Mouse (Mus musculus) limb, embryonic 13.5 days (tissue): ENCODE results near the gene Nrn1l. TPM values are rescaled to one million over a fixed set of nuclear protein-coding genes. Genes with fewer than 3 reads are reported as not detected.

Source experiments
- ATAC-seq: fragments of 200-750 bp; cut with Nextera tagmentation; 2 replicates; pipeline ENCODE4 v1.8.0; 2017; ENCODE audit warnings: low read depth, moderate number of reproducible peaks, moderate TSS enrichment; ENCODE audit not compliant: low FRiP score
- H3K27ac ChIP-seq: fragments of 300-500 bp; sonication (generic); 2 replicates; pipeline ENCODE4 v1.5.1; 2015; ENCODE audit warnings: inconsistent platforms, mild to moderate bottlenecking, moderate library complexity
- H3K27me3 ChIP-seq: fragments of 300-500 bp; sonication (generic); 2 replicates; pipeline ENCODE4 v1.6.1; 2015; ENCODE audit warnings: mild to moderate bottlenecking, inconsistent platforms
- H3K36me3 ChIP-seq: fragments of 300-500 bp; sonication (generic); 2 replicates; pipeline ENCODE4 v1.6.1; 2015; ENCODE audit warnings: inconsistent platforms, mild to moderate bottlenecking, moderate library complexity
- H3K4me1 ChIP-seq: fragments of 300-500 bp; sonication (generic); 2 replicates; pipeline ENCODE4 v1.6.1; 2015; ENCODE audit warnings: inconsistent platforms
- H3K4me2 ChIP-seq: fragments of 300-500 bp; sonication (generic); replicated peaks from 2 replicates; pipeline ENCODE4 v1.6.1; 2015; ENCODE audit warnings: inconsistent platforms, mild to moderate bottlenecking, moderate library complexity
- H3K4me3 ChIP-seq: fragments of 300-500 bp; sonication (generic); 2 replicates; pipeline ENCODE4 v1.5.1; 2015; ENCODE audit warnings: moderate library complexity, mild to moderate bottlenecking, inconsistent platforms
- H3K9ac ChIP-seq: fragments of 300-500 bp; sonication (generic); 2 replicates; pipeline ENCODE4 v1.6.1; 2015; ENCODE audit warnings: mild to moderate bottlenecking, inconsistent platforms
- H3K9me3 ChIP-seq: fragments of 300-500 bp; sonication (generic); 2 replicates; pipeline ENCODE4 v1.6.1; 2016; ENCODE audit warnings: inconsistent platforms
- WGBS: fragments of 180-500 bp; shearing (Covaris S2); methylation state at CpG from one replicate; pipeline ENCODE4 v1.1.7; 2015; 5-methylcytosine and 5-hydroxymethylcytosine counted together
- polyA plus RNA-seq: library from polyadenylated mRNA; unstranded; fragments of >200 nt; fragmentation: Nextera tagmentation; extraction: Ambion mirVana; gene quantifications from 2 replicates; pipeline ENCODE4 v1.2.1, GENCODE M21; 2015

The Nrn1l gene
- polyA plus RNA-seq, 1 experiment from 2014 or later, result 0.60 TPM

DNA sequence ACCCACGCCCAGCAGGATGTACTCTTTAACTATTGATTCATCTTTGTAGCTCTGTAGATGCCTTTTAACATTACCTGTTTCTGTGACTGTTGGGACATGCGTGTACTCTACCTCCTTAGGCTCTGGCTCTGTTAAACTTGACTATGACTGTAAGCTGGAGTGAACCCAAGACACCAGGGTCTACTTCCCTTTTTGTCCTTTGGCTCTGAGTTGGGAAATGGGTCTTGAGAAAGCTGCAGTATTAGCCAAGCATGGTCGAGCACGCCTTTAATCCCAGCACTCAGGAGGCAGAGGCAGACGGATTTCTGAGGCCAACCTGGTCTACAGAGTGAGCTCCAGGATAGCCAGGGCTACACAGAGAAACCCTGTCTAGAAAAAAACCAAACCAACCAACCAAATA is 34.9 kb upstream of the Nrn1l start:
- WGBS, result 91% methylated on average over 5 of the region's 5 CpGs
- Histone ChIP-seq H3K9ac (no peak overlapping the region), H3K27me3 (no peaks in the 10 kb centered on the region), H3K4me3 (no peak overlapping the region), H3K4me1 (peaks cover 65% of the 10 kb centered on the region), H3K9me3 (no peaks in the 10 kb centered on the region), H3K4me2 (no peak overlapping the region), H3K36me3 (peaks cover 14% of the 10 kb centered on the region; the same call in 1 of the 2 replicates), H3K27ac (no peak overlapping the region)
- no peak for ATAC-seq

DNA sequence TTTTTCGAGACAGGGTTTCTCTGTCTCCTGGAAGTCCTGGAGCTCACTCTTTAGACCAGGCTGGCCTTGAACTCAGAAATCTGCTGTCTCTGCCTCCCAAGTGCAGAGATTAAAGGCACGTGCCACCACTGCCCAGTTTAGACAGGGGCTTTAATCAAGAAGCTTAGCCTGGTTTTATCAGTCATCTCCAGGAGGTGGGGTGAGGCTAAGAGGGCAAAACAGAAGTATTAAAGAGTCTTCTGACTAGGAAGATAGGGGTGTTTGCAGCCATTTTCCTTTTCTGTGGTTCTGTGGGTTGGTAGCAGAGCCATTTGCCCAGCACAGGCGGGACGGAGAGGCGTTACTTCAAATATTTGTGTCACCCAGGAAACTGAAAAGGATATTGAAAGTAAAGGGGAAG is 34.1 kb upstream of the Nrn1l start:
- Histone ChIP-seq H3K9me3 (no peaks in the 10 kb centered on the region), H3K4me3 (peak overlapping the region; percentile 99), H3K4me1 (peaks cover 68% of the 10 kb centered on the region), H3K9ac (peak overlapping the region; percentile 45; the same call in 1 of the 2 replicates), H3K27ac (peak overlapping the region; percentile 88; the same call in 1 of the 2 replicates), H3K36me3 (peaks cover 17% of the 10 kb centered on the region; the same call in 1 of the 2 replicates), H3K4me2 (peak overlapping the region; percentile 90), H3K27me3 (no peaks in the 10 kb centered on the region)
- 73% methylated on average over 5 of the region's 5 CpGs for WGBS
- no peak for ATAC-seq

DNA sequence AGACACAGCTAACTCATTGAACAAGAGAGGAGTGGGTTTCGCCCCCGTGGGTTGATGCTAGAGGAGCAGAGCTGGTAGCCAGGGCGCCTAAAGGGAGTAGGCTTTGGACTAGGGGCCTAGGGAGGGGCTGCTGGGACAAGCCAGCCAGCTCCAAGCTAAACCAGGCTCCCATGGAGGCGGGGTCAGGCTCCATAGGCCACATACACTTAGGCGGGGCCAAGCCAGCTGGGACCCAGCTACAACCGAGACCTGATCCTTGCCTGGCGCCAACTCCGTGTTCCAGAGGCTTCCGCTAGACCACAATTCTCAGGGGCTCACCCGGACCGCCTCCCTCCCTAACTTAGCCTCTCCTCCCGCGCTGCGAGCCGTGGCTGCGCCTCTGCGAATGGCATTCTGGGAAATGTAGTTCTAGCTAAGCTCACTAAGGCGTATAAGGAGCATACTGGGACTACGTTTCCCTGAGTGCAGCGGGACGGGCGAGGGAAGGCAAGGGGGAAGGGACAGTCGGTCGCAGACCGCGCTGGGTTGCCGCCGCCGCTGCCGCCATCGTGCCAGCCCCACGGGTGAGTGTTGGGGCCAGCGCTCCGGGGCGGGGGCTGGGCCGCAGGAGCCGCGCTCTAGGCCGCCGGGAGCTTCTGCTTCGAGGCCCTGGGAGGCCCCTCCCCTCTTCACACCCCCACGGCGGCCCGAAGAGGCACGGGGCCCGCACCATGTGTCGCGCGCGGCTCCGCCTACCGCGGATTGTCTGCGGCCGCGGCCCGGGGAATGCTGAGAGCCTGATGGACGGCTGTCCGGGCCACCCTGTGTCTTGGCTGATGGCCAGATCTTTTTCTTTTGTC is 33.0 kb upstream of the Nrn1l start, which contains the start of gene Nutf2:
Gene Nutf2, plus strand, starts transcription at position 438 of the 839 bp plus-strand sequence.
- Histone ChIP-seq H3K4me2 (peak within 1 kb of the TSS; percentile 90), H3K27ac (peak within 1 kb of the TSS; percentile 88), H3K4me1 (peaks cover 65% of the 10 kb centered on the region), H3K27me3 (no peaks in the 10 kb centered on the region), H3K4me3 (peak within 1 kb of the TSS; percentile 99), H3K9ac (peak within 1 kb of the TSS; percentile 97), H3K36me3 (peaks cover 23% of the 10 kb centered on the region), H3K9me3 (no peaks in the 10 kb centered on the region)
- WGBS, result under 1% methylated on average over 55 of the region's 59 CpGs
- peak; percentile 97 for ATAC-seq

DNA sequence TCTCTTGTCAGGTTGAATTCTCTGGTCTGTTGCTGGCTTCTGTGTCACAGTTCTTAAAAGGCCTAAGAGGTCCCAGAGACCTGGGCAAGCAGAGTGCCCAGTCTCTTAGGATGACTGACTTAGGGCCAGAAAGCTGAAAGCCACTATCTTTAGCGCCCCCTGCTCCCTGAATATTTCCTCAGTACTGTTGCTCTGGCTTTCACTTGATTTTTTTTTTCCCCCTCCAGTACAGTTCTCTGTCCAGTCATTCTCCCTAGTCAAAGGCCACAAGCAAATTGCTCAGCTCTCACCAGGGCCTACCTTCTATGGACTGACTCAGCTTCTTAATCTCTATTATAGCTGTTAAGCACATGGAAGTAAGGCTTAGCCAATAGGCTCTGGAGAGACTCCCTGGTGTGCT is 31.4 kb upstream of the Nrn1l start:
- Histone ChIP-seq H3K27me3 (no peaks in the 10 kb centered on the region), H3K4me2 (peak overlapping the region; percentile 90), H3K9ac (peak overlapping the region; percentile 97), H3K36me3 (peaks cover 39% of the 10 kb centered on the region), H3K4me3 (peak overlapping the region; percentile 99), H3K9me3 (no peaks in the 10 kb centered on the region), H3K4me1 (peaks cover 53% of the 10 kb centered on the region), H3K27ac (no peak overlapping the region)
- 6% methylated on average over 1 of the region's 1 CpGs for WGBS
- ATAC-seq, result no peak

DNA sequence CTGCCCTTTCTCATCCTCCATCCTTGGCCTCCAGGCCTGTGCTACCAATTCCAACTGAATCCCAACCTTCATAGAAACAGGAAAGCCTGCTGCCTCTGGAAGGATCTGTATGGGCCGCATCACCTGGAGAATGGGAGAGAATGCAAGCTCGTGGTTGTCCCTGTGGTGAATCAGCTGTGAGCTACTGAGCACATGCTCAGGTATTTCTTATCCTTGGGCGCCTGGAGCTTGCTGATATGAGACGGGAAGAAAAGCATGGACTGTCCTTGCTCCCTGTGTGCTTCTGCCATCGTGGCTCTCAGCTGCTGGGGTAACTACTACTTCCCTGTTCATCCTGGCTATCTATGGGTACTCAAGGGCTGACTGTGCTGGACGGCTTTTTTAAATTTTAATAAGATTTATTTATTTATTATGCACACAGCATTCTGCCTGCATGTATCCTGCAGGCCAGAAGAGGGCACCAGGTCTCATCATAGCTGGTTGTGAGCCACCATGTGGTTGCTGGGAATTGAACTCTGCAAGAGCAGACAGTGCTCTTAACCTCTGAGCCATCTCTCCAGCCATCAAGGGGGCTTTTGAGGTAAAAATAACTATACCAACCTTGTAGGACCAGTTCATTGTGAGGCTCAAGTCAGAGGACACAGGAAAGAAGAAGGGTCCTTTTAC is 26.9 kb upstream of the Nrn1l start:
- H3K9me3 ChIP-seq, result no peaks in the 10 kb centered on the region
- H3K36me3 ChIP-seq, result peaks cover 71% of the 10 kb centered on the region
- WGBS, result 88% methylated on average over 6 of the region's 6 CpGs
- no peak overlapping the region for H3K27ac ChIP-seq
- H3K4me3 ChIP-seq, result no peak overlapping the region
- H3K4me1 ChIP-seq, result peaks cover 19% of the 10 kb centered on the region
- H3K9ac ChIP-seq, result no peak overlapping the region
- no peak overlapping the region for H3K4me2 ChIP-seq
- ATAC-seq, result no peak
- no peaks in the 10 kb centered on the region for H3K27me3 ChIP-seq

DNA sequence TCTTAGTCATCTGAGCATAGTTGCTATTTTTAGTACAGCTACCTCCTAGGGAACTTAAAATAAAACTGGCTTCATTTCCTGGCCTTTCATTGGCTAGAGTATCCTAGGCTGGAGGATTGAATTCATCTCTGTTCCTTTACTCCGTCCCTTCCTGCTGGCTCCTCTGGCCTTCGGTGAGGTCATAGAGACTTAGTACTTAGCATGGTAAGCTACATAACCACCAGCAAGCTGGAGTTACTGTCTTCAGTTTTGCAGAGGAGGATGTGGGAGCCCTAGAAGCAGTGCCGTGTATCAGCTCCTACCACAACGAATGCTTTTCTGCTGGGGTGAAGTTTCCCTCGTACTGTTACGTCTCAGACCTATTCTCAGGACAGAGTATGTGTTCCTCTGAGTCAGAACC is 19.1 kb upstream of the Nrn1l start:
- H3K36me3 ChIP-seq, result peaks cover 87% of the 10 kb centered on the region
- H3K4me1 ChIP-seq, result no peaks in the 10 kb centered on the region
- H3K4me3 ChIP-seq, result no peak overlapping the region
- H3K27me3 ChIP-seq, result no peaks in the 10 kb centered on the region
- WGBS, result 91% methylated on average over 6 of the region's 6 CpGs
- no peak for ATAC-seq
- H3K4me2 ChIP-seq, result no peak overlapping the region
- H3K9ac ChIP-seq, result no peak overlapping the region
- H3K9me3 ChIP-seq, result no peaks in the 10 kb centered on the region
- H3K27ac ChIP-seq, result no peak overlapping the region

DNA sequence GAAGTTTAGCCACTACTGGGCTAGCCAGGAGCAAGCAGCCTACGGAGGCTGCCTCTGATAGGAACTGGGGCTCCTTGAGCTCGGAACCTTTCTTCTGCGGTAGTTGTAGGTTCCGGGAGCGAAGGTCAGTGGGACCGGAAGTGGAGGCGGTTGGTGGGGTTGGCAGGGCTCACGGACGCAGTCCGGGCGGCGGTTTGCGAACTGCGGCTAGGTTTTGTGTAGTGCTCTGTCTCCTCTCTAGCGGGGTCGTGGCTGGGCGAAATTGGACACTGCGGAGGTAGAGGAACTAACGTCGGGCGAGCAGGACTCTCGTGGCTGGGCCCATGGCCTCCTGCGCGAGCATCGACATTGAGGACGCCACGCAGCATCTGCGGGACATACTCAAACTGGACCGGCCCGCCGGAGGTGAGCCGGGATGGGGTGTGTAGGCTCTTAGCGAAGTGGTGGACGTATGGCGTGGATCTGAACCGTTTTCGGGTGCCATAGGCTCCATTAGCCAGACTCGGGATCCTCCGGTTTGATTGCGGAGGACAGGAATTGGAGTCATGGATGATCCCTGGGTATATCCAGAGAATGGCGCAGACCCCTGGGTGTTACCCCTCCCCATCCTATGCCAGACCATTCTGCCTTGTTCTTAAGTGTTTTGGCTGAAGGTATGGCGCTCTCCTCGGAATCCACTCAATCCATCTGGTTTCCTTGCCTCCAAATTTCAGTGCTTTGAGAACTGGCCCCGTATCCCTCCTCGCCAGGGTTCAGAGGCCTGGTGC is 12.4 kb upstream of the Nrn1l start, which contains the start of gene Edc4:
Gene Edc4, plus strand, starts transcription at position 128 of the 767 bp plus-strand sequence.
- Histone ChIP-seq H3K4me1 (peaks cover 24% of the 10 kb centered on the region), H3K9me3 (no peaks in the 10 kb centered on the region), H3K27ac (peak within 1 kb of the TSS; percentile 56; the same call in 1 of the 2 replicates), H3K4me2 (peak within 1 kb of the TSS; percentile 86), H3K4me3 (peak within 1 kb of the TSS; percentile 88), H3K9ac (peak within 1 kb of the TSS; percentile 90), H3K36me3 (peaks cover 57% of the 10 kb centered on the region), H3K27me3 (no peaks in the 10 kb centered on the region)
- under 1% methylated on average over 45 of the region's 45 CpGs for WGBS
- peak; percentile 80 for ATAC-seq

DNA sequence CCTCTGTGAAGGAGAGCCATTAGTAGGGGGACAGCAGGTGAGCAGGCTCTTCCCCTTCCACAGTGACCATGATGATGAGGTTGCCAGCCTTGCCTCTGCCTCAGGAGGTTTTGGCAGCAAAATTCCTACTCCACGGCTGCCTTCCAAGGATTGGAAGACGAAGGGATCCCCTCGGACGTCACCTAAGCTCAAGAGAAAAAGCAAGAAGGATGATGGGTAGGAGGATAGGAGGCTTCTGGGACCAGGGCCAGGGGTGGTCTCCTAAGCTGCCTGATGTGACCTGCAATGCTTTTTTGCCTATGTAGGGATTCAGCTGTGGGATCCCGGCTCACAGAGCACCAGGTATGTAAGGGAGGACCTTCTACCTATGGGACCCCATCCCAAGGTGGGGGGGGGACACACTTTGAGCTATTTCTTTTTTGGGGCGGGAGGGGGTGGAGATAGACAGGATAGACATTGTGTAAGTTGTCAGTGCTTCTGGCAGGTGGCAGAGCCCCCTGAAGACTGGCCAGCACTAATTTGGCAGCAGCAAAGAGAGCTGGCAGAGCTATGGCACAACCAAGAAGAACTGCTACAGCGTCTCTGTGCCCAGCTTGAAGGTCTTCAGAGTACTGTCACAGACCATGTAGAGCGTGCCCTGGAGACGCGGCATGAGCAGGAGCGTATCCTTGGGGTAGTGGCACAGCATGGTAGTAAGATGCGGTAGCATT is 3.5 kb upstream of the Nrn1l start:
- no peak for ATAC-seq
- Histone ChIP-seq H3K4me2 (no peak overlapping the region), H3K9ac (no peak overlapping the region), H3K36me3 (peaks cover 99% of the 10 kb centered on the region), H3K4me1 (peaks cover 8% of the 10 kb centered on the region), H3K4me3 (no peak overlapping the region), H3K27ac (no peak overlapping the region), H3K27me3 (no peaks in the 10 kb centered on the region), H3K9me3 (no peaks in the 10 kb centered on the region)
- 94% methylated on average over 12 of the region's 12 CpGs for WGBS

DNA sequence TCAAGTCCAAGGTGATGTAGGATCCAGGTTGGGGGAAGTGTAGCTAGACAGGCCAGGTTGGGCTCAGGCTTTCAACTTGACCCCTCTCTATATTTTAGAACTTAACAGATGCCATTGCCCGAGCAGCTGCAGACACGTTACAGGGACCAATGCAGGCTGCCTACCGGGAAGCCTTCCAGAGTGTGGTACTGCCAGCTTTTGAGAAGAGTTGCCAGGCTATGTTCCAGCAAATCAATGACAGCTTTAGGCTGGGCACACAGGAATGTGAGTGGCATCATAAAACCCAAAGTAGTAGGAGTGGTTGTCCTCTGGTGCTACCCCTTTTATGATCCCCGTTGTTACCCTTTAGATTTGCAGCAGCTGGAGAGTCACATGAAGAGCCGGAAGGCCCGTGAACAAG is 2.5 kb upstream of the Nrn1l start:
- no peak overlapping the region for H3K9ac ChIP-seq
- peaks cover 92% of the 10 kb centered on the region for H3K36me3 ChIP-seq
- no peak overlapping the region for H3K4me3 ChIP-seq
- no peaks in the 10 kb centered on the region for H3K9me3 ChIP-seq
- 83% methylated on average over 6 of the region's 6 CpGs for WGBS
- H3K27me3 ChIP-seq, result no peaks in the 10 kb centered on the region
- H3K27ac ChIP-seq, result no peak overlapping the region
- H3K4me1 ChIP-seq, result peaks cover 8% of the 10 kb centered on the region
- no peak overlapping the region for H3K4me2 ChIP-seq
- no peak for ATAC-seq

DNA sequence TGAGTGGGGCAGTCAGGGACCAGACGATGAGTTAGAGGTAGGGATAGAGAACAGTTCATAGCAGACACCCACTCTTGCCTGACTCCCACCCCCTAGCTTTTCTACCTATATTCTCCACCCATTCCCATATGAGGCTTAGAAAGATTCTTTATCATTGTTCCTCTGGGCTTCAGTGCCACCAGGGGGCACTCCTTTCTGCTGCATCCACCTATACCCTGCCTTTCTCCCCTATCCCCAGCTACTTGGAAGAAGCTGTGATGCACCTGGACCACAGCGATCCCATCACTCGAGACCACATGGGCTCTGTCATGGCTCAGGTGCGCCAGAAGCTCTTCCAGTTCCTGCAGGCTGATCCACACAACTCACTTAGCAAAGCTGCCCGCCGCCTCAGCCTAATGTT is 935 bp upstream of the Nrn1l start:
- H3K4me1 ChIP-seq, result peaks cover 8% of the 10 kb centered on the region
- no peaks in the 10 kb centered on the region for H3K9me3 ChIP-seq
- H3K27me3 ChIP-seq, result no peaks in the 10 kb centered on the region
- no peak overlapping the region for H3K4me3 ChIP-seq
- no peak overlapping the region for H3K27ac ChIP-seq
- H3K4me2 ChIP-seq, result no peak overlapping the region
- 75% methylated on average over 6 of the region's 6 CpGs for WGBS
- no peak overlapping the region for H3K9ac ChIP-seq
- ATAC-seq, result no peak
- H3K36me3 ChIP-seq, result peaks cover 80% of the 10 kb centered on the region

DNA sequence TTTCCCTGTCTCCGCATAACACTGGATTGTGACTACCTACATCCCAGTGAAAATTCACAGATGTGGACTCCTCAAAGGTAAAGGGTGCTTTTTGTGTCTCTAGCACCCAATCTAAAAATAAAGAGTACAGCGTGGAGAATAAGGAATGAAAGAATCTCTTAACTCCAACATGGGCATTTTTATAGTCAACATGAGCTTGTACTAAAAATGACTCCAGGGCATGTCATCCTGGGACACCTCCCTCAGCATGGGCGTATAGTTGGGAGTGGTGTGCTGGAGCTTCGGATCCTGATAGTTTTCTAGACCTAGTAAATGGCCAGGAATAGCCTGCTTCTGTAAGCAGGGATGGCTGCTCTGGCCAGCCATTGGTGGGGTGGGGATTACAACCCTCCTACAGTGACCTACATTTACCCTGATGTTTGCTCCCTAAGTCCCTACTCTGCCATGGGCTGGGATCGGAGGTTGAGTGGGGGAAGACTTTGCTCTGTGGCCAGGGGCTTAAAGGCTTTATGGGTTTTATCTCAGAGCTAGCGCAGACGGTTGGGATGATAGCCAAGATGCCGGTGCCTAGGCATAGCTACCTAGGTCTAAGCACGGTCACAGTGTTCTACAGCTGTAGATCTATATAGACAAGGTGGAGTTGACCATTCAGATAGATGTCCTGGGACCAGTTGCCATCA is 4.6 kb downstream of the Nrn1l start:
- no peaks in the 10 kb centered on the region for H3K27me3 ChIP-seq
- H3K4me1 ChIP-seq, result peaks cover 20% of the 10 kb centered on the region
- no peak overlapping the region for H3K4me2 ChIP-seq
- H3K9ac ChIP-seq, result no peak overlapping the region
- WGBS, result 82% methylated on average over 9 of the region's 9 CpGs
- no peak overlapping the region for H3K27ac ChIP-seq
- no peak overlapping the region for H3K4me3 ChIP-seq
- H3K36me3 ChIP-seq, result peaks cover 25% of the 10 kb centered on the region
- ATAC-seq, result no peak
- no peaks in the 10 kb centered on the region for H3K9me3 ChIP-seq
